In genomic region chr13:47078799-47079198, GRCm38 (mm10) we compare ENCODE assay signal across 15 mouse cellular contexts. TPM values are rescaled to one million over a fixed set of nuclear protein-coding genes. Genes with fewer than 3 reads are reported as not detected.
DNase-seq lines count a peak whose midpoint lies in the region; ATAC-seq and TF ChIP-seq lines count a peak whose summit lies in the region.
"Had no signal": no experiment of that assay in that cellular context is flagged by ENCODE, and none has a peak within 500 bp of the region (broad histone marks: within the 10 kb centered on the region; RNA-seq: fewer than 3 reads in every experiment).

No protein-coding gene starts in this region.

- H3K36me3 ChIP-seq in forebrain, embryonic 10.5 days (replicated peaks) = peaks cover 82% of the 10 kb centered on the region
- H3K36me3 ChIP-seq in forebrain, embryonic 14.5 days (ENCODE audit: control insufficient read depth, insufficient read depth, low read length) = peaks cover 75% of the 10 kb centered on the region

- H3K4me3 ChIP-seq in forebrain, embryonic 10.5 days = no peak overlapping the region
- no peak overlapping the region for H3K4me3 ChIP-seq in forebrain, embryonic 14.5 days (ENCODE audit: low read depth, low read length)
- no peak overlapping the region for H3K4me3 ChIP-seq in left cerebral cortex, adult 2 months
- H3K4me3 ChIP-seq: neural tube, embryonic 15.5 days had no signal

- peak; percentile 11 for DNase-seq in forebrain, embryonic 10.5 days (ENCODE audit: extremely low spot score, low spot score)
- no peak for DNase-seq in forebrain, embryonic 14.5 days (ENCODE audit: low spot score)
- DNase-seq in left cerebral cortex, adult 2 months (ENCODE audit: extremely low spot score in 1 of 2, low spot score in 2 of 2) = no peak
- no peak for DNase-seq in left cerebral cortex, postnatal 25 days (ENCODE audit: low spot score in 2 of 2)
- peak; percentile 13 for DNase-seq in CD4-positive helper T cell, adult 2 months (ENCODE audit: low read depth, low spot score)
- no peak for DNase-seq in brain, embryonic 14.5 days (ENCODE audit: low read depth)
- no peak for DNase-seq in ovary, postnatal 10 days (ENCODE audit: low spot score)
- DNase-seq in embryo, embryonic 11 days = no peak
- DNase-seq: B cell, adult 2 months; cerebellum, adult 9-11 months; heart, adult 18-20 months; kidney, adult 18-20 months; lung, postnatal 36 days; right cerebral cortex, postnatal 25 days had no signal

- no peak for TF ChIP-seq POLR2A in brain, embryonic 14.5 days (IDR thresholded peaks at IDR 0.05; ENCODE audit: borderline replicate concordance, extremely low read depth, insufficient read depth, insufficient read length, poor library complexity, severe bottlenecking)

- H3K9me3 ChIP-seq in forebrain, embryonic 10.5 days = no peaks in the 10 kb centered on the region
- H3K9me3 ChIP-seq in forebrain, embryonic 14.5 days (replicated peaks; ENCODE audit: control insufficient read depth, low read length) = no peaks in the 10 kb centered on the region
- H3K9me3 ChIP-seq: neural tube, embryonic 15.5 days had no signal

- intact Hi-C loops in left cerebral cortex, adult 2 months (cut with DNase I) = loop anchor here (5.0 kb wide), 1 partner anchor 209 kb away; no protein-coding TSS in a partner anchor
- intact Hi-C loops in left cerebral cortex, postnatal 25 days (cut with DNase I) = loop anchor here (2.0 kb wide), 1 partner anchor 210 kb away; no protein-coding TSS in a partner anchor

- WGBS in forebrain, embryonic 10.5 days = 77% methylated on average over 5 of the region's 5 CpGs
- WGBS in forebrain, embryonic 14.5 days = 77% methylated on average over 5 of the region's 5 CpGs

- no peak overlapping the region for H3K4me2 ChIP-seq in forebrain, embryonic 14.5 days (ENCODE audit: low read length)
- H3K4me2 ChIP-seq: neural tube, embryonic 15.5 days had no signal

- no peak overlapping the region for H3K9ac ChIP-seq in forebrain, embryonic 14.5 days (ENCODE audit: low read length)
- H3K9ac ChIP-seq: neural tube, embryonic 15.5 days had no signal

- H3K27ac ChIP-seq in forebrain, embryonic 10.5 days = no peak overlapping the region
- H3K27ac ChIP-seq in forebrain, embryonic 14.5 days (ENCODE audit: low read depth, low read length) = no peak overlapping the region
- H3K27ac ChIP-seq in left cerebral cortex, adult 2 months = no peak overlapping the region
- H3K27ac ChIP-seq: neural tube, embryonic 15.5 days had no signal

- ATAC-seq in forebrain, embryonic 14.5 days = no peak

- peak; percentile 23 for TF ChIP-seq CTCF in left cerebral cortex, adult 2 months (IDR thresholded peaks at IDR 0.05)
- TF ChIP-seq CTCF in brain, embryonic 14.5 days (IDR thresholded peaks at IDR 0.05; ENCODE audit: borderline replicate concordance, extremely low read depth, insufficient read depth, insufficient read length) = peak; percentile 12; the same call in 1 of the 2 replicates

- H3K4me1 ChIP-seq in forebrain, embryonic 10.5 days = no peaks in the 10 kb centered on the region
- H3K4me1 ChIP-seq in forebrain, embryonic 14.5 days (ENCODE audit: control insufficient read depth, insufficient read depth, low read length) = no peaks in the 10 kb centered on the region
- H3K4me1 ChIP-seq: neural tube, embryonic 15.5 days had no signal

- no peaks in the 10 kb centered on the region for H3K27me3 ChIP-seq in forebrain, embryonic 10.5 days (ENCODE audit: poor library complexity, severe bottlenecking)
- H3K27me3 ChIP-seq in forebrain, embryonic 14.5 days (replicated peaks; ENCODE audit: control insufficient read depth, insufficient read depth, low read length) = no peaks in the 10 kb centered on the region
- H3K27me3 ChIP-seq: neural tube, embryonic 15.5 days had no signal

RNA-seq across cellular contexts. Expression of gene Dek, which starts 27.2 kb away (rescaled TPM):
- 434 and 448 TPM in 2 replicates for polyA plus RNA-seq in forebrain, embryonic 10.5 days (2016; fragmentation: Nextera tagmentation; extraction: Ambion mirVana)
- 119 and 140 TPM in 2 replicates for polyA plus RNA-seq in forebrain, embryonic 14.5 days (2014; fragmentation: Nextera tagmentation; extraction: Ambion mirVana)
- total RNA-seq in left cerebral cortex, adult 2 months (2021) = 10 to 100 TPM; 48.3 to 51.2 TPM
- 10 to 100 TPM; 47.7 to 48.5 TPM for total RNA-seq in left cerebral cortex, postnatal 25 days (2021)
- 66.4 and 66.6 TPM in 2 replicates for polyA plus RNA-seq in brain, embryonic 14.5 days (2012; rRNA removed)

RNA-seq across cellular contexts. Expression of gene Tpmt, which starts 34.3 kb away (rescaled TPM):
- 29.9 and 32.0 TPM in 2 replicates for polyA plus RNA-seq in forebrain, embryonic 10.5 days (2016; fragmentation: Nextera tagmentation; extraction: Ambion mirVana)
- 25.1 and 29.1 TPM in 2 replicates for polyA plus RNA-seq in forebrain, embryonic 14.5 days (2014; fragmentation: Nextera tagmentation; extraction: Ambion mirVana)
- 1 to 10 TPM; 7.5 to 7.7 TPM for total RNA-seq in left cerebral cortex, adult 2 months (2021)
- total RNA-seq in left cerebral cortex, postnatal 25 days (2021) = 10 to 100 TPM in 1 of 2 experiments, 1 to 10 TPM in 1; 7.3 to 10.4 TPM
- 14.7 and 18.8 TPM in 2 replicates for polyA plus RNA-seq in brain, embryonic 14.5 days (2012; rRNA removed)

RNA-seq across cellular contexts. Expression of gene Kdm1b, which starts 35.5 kb away (rescaled TPM):
- 15.8 and 17.7 TPM in 2 replicates for polyA plus RNA-seq in forebrain, embryonic 10.5 days (2016; fragmentation: Nextera tagmentation; extraction: Ambion mirVana)
- polyA plus RNA-seq in forebrain, embryonic 14.5 days (2014; fragmentation: Nextera tagmentation; extraction: Ambion mirVana) = 19.7 and 21.2 TPM in 2 replicates
- total RNA-seq in left cerebral cortex, adult 2 months (2021) = 1 to 10 TPM; 8.8 to 9.1 TPM
- 1 to 10 TPM; 5.7 to 8.7 TPM for total RNA-seq in left cerebral cortex, postnatal 25 days (2021)
- polyA plus RNA-seq in brain, embryonic 14.5 days (2012; rRNA removed) = 20.9 and 21.0 TPM in 2 replicates

RNA-seq across cellular contexts. Expression of gene Rnf144b, which starts 43.7 kb away (rescaled TPM):
- 0.59 and 0.66 TPM in 2 replicates for polyA plus RNA-seq in forebrain, embryonic 10.5 days (2016; fragmentation: Nextera tagmentation; extraction: Ambion mirVana)
- polyA plus RNA-seq in forebrain, embryonic 14.5 days (2014; fragmentation: Nextera tagmentation; extraction: Ambion mirVana) = 0.88 and 0.91 TPM in 2 replicates
- 10 to 100 TPM; 20.7 to 25.9 TPM for total RNA-seq in left cerebral cortex, adult 2 months (2021)
- 10 to 100 TPM; 19.1 to 21.0 TPM for total RNA-seq in left cerebral cortex, postnatal 25 days (2021)
- 1.0 and 2.2 TPM in 2 replicates for polyA plus RNA-seq in brain, embryonic 14.5 days (2012; rRNA removed)

Comparison
In these comparisons a context has a peak if more than half of its experiments do, and no peak if none do; other contexts are left out.
1. DNase-seq: peak in forebrain, embryonic 10.5 days (single experiment) and CD4-positive helper T cell, adult 2 months (single experiment); none in forebrain, embryonic 14.5 days (single experiment), left cerebral cortex, adult 2 months (0 of 2), left cerebral cortex, postnatal 25 days (0 of 2), brain, embryonic 14.5 days (single experiment), ovary, postnatal 10 days (single experiment) and embryo, embryonic 11 days (single experiment).